Mouse (Mus musculus) layer of hippocampus, adult 8-10 months (tissue): Measurements from ENCODE around the gene Prdm2. TPM values are rescaled to one million over a fixed set of nuclear protein-coding genes. Genes with fewer than 3 reads are reported as not detected.
A peak's percentile ranks its signal among the peaks of the same experiment; 100 is the strongest.

Experiments used
- DNase-seq, 2 experiments: peaks; one replicate each; pipeline ENCODE4 v3.0.0; 2022; ENCODE audit warnings: low spot score in 2 of 2
- total RNA-seq, 4 experiments: library from RNA; stranded (reverse); gene quantifications; 2 replicates each; pipeline ENCODE4 v1.2.4; 2022

The Prdm2 gene
- total RNA-seq: 10 to 100 TPM; 39.5 to 49.8 (median 45.0) TPM

DNA sequence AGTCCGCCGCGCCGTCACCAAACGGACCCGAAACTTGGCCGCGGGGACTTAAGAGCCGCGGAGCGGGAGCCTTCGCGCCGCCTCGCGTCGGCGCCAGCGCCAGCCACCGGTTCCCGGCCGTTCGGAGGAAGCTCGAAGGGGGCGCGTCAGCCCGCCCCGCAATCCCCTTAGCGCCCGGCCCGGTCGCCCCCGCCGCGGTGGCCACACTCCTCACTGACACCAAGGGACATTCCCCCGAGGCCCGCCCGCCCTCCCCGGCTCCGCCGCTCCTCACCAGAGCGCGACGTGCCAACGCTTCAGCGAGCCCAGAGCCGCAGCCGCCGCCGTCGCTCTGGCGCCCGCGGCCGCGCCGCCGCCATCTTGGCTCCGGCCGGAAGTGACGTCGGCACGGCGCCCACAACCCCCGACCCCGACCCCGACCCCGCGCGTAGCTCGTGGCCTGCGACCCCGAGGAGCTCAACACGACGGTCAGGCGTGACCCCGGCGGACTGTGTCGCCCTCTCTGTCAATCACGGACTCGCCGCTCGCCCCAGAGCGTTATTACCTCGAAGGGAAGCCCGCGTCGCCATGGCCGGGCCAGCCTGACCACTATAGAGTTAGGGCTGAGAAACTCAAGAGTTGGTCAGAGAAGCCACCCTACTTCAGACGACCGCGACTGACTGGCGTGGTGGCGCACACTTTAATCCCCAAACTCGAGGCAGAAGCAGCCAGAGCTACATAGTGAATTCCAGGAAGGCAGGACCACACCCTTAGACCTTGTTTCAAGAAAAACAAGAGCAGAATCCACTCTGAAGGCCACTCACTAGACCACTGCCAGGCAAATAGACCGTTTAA is at the start of gene Prdm2:
TSS of gene Prdm2 (minus strand) at position 655 of the 834 bp plus-strand sequence.
- DNase-seq: peak; percentile 40 to 51

DNA sequence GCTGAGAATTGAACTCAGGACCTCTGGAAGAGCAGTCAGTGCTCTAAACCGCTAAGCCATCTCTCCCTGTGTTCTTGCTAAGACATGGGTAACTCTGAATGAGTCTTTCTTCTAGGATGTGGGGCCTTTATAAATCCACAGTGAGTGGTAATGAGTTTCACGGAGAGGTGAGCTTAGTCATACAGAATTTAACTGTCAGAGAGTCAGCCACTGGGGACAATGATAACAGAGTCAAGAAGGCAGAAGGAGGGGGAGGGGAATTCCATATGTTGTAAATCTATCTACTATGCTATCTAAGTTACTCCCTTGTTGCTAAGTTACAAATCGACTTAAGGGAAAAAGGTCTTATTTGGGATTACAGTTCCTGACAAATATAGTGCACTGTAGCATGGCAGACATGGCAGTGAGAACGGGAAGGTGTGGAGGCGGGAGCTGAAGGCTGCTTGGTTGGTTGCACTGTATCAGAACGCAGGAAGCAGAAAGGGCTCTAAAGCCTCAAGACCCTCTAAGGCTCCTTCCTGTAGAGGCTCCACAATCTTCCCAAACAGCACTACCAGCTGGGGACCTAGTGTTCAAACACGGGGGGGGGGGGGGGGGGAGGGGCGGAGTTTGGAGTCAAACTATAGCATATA is 47.0 kb upstream of the Prdm2 start:
- no peak for DNase-seq

GRCm38 (mm10) chr4:143258517-143258916 is 45.7 kb upstream of the Prdm2 start:
- peak in 1 of 2 experiments; percentile 12 for DNase-seq

GRCm38 (mm10) chr4:143257971-143258370 is 45.2 kb upstream of the Prdm2 start:
- no peak for DNase-seq

- DNase-seq: no peak
These were observed 42.7 kb upstream of the Prdm2 start for GRCm38 (mm10) chr4:143255541-143255940.

GRCm38 (mm10) chr4:143253356-143253755 is 40.6 kb upstream of the Prdm2 start:
- DNase-seq: no peak

DNA sequence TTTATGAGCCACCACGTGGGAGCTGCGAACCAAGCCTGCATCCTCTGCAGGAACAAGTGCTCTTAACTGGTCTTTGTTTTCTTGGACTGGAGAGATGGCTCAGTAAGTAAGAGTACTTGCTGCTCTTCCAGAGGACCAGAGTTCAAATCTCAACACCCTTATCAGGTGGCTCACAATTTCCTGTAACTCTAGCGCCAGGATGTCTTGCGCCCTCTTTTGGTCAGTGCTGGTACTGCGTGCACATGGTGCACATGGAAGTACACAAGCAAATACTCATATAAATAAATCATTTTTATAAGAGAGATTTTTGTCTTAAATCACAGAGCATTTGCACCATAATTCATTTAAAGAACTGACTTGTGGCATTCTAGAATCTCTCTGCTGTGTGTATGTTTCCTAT is 35.3 kb upstream of the Prdm2 start:
- no peak for DNase-seq

DNA sequence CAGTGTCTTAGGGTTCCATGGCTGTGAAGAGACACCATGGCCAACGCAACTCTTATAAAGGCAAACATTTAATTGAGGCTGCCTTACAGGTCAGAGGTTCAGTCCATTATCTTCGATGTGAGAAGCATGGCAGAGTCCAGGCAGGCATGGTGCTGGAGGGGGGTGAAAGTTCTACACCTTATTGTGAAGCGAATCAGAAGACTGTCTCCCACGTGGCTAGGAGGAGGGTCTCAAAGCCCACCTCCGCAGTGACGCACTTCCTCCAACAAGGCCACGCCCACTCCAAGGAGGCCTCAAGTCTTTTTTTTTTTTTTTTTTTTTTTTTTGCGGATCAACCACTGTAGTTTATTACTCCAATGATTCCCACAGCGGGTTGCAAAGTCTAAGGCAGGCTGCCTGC is 28.5 kb upstream of the Prdm2 start:
- no peak for DNase-seq

GRCm38 (mm10) chr4:143239615-143240201 is 26.9 kb upstream of the Prdm2 start:
- DNase-seq: no peak

- no peak for DNase-seq
These were observed 26.3 kb upstream of the Prdm2 start for GRCm38 (mm10) chr4:143239117-143239516.

- peak in 1 of 2 experiments; percentile 23 for DNase-seq
These were observed 25.6 kb upstream of the Prdm2 start for GRCm38 (mm10) chr4:143238241-143239031.

DNA sequence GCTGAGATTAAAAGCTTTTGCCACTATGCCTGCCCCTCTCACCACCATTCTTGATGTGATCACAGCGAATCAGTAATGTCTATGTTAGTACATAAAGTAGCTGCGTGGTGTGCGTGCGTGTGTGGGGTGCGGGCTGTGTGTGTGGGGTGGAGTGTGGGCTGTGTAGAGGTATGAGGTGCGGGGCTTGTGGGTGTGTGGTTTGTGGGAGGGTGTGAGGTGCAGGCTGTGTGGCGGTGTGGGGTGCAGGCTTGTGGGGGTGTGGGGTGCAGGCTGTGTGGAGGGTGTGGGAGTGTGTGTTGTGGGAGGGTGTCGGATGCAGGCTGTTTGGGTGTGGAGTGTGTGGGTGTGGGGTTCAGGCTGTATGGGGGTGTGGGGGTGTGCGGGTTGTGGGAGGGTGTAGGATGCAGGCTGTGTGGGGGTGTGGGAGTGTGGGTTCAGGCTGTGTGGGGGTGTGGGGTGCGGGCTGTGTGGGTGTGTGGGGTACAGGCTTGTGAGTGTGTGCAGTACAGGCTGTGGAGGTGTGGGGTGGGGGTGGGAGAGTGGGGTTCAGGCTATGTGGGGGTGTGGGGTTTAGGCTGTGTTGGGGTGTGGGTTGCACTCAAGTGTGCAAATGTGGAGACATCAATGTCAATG is 19.1 kb upstream of the Prdm2 start:
- DNase-seq: no peak

- no peak for DNase-seq
These were observed 18.3 kb upstream of the Prdm2 start for GRCm38 (mm10) chr4:143231110-143231509.

DNA sequence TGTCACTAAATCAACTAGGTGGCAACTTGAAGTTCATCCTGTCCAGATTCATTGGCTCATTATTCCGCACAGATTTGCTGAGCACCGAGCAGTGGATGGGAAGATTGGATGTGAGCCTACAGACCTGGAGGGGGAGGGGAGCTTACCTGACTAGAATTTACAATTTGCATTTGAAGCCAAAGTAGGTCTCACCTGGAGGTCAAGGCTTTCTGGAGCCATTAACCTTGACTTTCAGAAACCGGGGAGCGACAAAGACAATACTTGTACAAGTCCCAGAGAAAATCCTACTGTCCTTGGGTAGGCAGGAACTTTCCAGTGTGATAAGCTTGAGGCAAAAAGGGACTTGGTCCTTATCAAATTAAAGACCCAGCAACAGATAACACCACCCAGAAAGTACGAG is 15.2 kb upstream of the Prdm2 start:
- DNase-seq: no peak

- no peak for DNase-seq
These were observed 13.1 kb upstream of the Prdm2 start for GRCm38 (mm10) chr4:143225886-143226285.

GRCm38 (mm10) chr4:143219316-143219751 is 6.5 kb upstream of the Prdm2 start:
- DNase-seq: no peak

DNA sequence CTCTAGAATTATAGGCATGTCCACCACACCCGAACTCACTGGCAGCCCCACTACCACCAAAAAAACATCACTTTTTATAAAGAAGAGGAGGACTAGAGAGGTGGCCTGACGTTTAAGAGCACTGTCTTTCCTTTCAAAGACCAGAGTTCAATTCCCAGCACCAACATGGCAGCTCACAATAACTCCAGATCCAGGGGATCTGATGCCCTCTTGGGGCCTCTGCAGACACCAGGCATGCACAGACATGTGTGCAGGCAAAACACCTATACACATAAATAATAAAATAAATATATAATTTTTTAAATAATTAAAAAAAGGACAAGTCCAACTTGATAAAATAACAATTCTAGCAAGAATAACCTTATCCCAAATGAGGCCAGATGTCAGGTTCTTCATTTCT is 6.1 kb upstream of the Prdm2 start:
- DNase-seq: no peak

- DNase-seq: no peak
These were observed 4.4 kb upstream of the Prdm2 start for GRCm38 (mm10) chr4:143217189-143217588.

- no peak for DNase-seq
These were observed 1.5 kb upstream of the Prdm2 start for GRCm38 (mm10) chr4:143214221-143214797.

GRCm38 (mm10) chr4:143213571-143213970 is 776 bp upstream of the Prdm2 start:
- DNase-seq: no peak

DNA sequence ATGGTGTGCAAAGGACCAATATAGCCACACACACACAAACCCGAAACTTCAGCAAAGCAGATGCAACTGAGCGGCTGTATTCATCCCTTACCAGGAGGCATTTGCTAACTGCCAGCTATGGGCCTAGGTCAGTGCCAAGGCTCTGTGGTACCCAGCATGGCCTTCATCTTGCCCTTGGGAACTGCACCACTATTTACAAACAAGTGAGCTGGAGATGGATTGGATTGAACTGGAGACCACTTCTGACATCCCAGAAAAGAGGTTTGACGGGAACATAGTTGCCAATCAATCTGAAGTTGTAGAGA is 332 bp upstream of the Prdm2 start:
- no peak for DNase-seq
